Mouse (Mus musculus) inflammation-experienced regulatory T-cells (primary cell): ENCODE measurements around the gene Gadd45b. TPM values are rescaled to one million over a fixed set of nuclear protein-coding genes. Genes with fewer than 3 reads are reported as not detected.

ENCODE experiments used
- polyA plus RNA-seq, 2 experiments: library from polyadenylated mRNA; unstranded; fragments of 100-300 nt; shearing (Covaris generic); gene quantifications; one replicate each; pipeline ENCODE4 v1.2.1; 2017

The Gadd45b gene
- 10 to 100 TPM; 36.4 to 91.4 TPM for polyA plus RNA-seq

DNA sequence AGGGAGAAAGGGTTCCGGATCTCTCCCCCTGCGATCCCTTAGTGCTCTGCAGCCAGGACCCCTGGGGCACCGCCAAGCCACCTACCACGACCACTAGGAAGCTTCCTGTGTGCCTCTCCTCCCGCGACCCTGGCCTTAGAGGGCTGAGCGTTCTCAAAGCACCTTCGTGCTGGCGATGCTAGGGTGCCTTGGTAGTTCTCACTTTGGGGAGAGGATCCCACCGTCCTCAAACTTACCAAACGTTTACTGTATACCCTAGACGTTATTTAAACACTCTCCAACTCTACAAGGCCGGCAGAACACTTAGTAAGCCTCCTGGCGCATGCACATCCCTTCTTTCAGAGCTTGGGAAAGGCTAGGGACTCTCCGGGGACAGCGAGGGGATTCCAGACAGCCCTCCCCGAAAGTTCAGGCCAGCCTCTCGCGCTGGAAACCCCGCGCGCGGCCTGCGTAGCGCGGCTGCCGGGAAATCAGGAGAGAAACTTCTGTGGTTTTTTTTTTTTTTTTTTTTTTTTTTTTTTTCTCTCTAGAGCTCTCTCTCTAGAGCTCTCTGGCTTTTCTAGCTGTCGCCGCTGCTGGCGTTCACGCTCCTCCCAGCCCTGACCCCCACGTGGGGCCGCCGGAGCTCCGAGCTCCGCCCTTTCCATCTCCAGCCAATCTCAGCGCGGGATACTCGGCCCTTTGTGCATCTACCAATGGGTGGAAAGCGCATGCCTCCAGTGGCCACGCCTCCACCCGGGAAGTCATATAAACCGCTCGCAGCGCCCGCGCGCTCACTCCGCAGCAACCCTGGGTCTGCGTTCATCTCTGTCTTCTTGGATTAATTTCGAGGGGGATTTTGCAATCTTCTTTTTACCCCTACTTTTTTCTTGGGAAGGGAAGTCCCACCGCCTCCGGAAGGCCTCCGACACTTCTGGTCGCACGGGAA, at the start of gene Gadd45b:
Gene Gadd45b (plus strand): TSS at position 775 of the 928 bp plus-strand sequence.

DNA sequence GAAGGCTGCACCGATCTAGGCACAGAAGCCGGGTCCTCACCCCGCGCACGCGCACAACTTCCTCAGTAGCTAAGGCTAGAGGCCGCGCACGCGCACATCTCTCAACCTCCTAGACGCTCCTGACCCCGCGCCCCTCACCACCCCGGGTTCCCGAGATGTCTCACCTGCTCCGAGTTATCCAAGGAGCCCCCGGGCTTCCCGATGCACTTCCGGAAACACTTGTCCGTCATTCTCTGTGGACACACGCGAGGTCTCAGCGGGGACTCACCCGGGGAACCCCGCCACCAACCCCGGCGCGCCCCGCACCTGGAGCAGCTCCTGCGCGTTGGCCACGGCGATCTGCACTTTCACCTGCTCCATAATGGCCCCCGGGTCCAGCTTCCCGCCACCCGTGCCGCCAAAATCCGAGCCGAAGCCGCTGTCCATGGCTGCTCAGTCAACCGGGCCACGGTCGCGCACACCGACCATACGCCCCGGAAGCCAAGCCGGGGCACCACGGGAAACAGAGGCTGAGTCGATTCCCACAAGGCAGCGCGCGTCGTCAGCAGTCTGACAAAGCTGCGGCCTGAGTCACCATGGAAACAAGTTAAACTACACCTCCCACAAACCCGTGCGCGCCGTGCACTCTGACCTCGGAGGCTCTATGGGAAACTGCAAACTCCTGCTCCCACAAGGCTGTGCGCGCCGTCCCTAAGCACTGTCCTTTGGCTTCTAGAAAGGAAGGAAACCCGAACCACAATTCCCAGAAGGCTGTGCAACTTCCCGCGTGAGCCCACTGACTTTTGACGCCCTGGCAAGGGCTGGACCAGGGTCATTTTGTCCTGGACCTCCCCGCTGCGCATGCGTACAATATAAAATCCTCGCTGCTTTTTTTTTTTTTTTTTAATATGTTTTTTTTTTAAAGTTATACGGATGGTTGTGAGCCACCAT, 29.3 kb upstream of the Gadd45b start, which contains the start of gene Timm13:
Gene Timm13 (minus strand): TSS at position 652 of the 930 bp plus-strand sequence.

DNA sequence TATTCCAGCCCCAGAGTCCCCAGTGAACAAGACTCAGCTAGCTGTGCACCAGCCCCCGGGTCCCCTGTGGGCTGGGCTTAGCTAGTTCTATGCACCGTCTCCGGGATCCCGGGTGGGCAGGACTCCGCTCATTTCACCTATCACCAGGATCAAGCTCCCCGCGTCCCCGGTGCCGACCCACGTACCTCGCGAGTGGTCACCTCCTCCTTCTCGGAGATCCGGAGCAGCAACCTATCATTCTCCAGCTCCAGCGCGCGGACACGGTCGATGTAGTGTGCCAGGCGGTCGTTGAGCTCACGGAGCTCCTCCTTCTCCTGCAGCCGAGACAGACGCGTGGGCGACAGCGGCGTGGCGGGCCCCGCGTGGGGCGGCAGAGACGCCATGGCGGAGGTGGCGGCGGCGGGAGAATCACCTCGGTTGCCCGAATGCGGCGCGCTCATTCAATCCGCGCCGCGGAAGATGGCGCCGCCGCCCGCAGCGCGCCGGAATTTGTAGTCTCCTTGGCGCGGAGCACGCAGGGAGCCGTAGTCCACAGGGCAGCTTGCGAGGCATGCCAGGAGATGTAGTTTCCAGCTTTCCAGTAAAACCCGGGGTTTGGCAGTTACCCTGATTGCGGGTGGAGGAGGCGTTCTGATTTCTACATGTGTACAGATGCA, 12.0 kb upstream of the Gadd45b start, which contains the start of gene Lmnb2:
Gene Lmnb2 (minus strand): TSS at position 467 of the 656 bp plus-strand sequence.

Other genes starting within 250 kb of the Gadd45b start
- 100 to 1,000 TPM; 283 to 285 TPM for gene Mob3a, start 228.1 kb upstream of the Gadd45b start, polyA plus RNA-seq
- gene Izumo4, start 227.9 kb upstream of the Gadd45b start, polyA plus RNA-seq: 100 to 1,000 TPM; 131 to 176 TPM
- 10 to 100 TPM; 72.7 to 75.1 TPM for gene Ap3d1, start 187.8 kb upstream of the Gadd45b start, polyA plus RNA-seq
- gene Dot1l, start 174.9 kb upstream of the Gadd45b start, polyA plus RNA-seq: 10 to 100 TPM; 14.5 to 16.0 TPM
- gene Sf3a2, start 131.9 kb upstream of the Gadd45b start, polyA plus RNA-seq: 10 to 100 TPM; 70.1 to 83.3 TPM
- 100 to 1,000 TPM; 257 to 326 TPM for gene Plekhj1, start 131.4 kb upstream of the Gadd45b start, polyA plus RNA-seq
- gene Amh, start 124.8 kb upstream of the Gadd45b start, polyA plus RNA-seq: under 1 TPM in 1 of 2 experiments, not detected in 1; 0.33 TPM
- gene Jsrp1, start 116.6 kb upstream of the Gadd45b start, polyA plus RNA-seq: 1 to 10 TPM in 1 of 2 experiments, not detected in 1; 1.4 TPM
- gene Oaz1, start 103.4 kb upstream of the Gadd45b start, polyA plus RNA-seq: 1,000 to 10,000 TPM; 1,795 to 1,959 TPM
- gene Lingo3, start 86.0 kb upstream of the Gadd45b start, polyA plus RNA-seq: under 1 TPM; 0.14 to 0.66 TPM
- 100 to 1,000 TPM; 146 to 150 TPM for gene Lsm7, start 74.9 kb upstream of the Gadd45b start, polyA plus RNA-seq
- gene Sppl2b, start 74.8 kb upstream of the Gadd45b start, polyA plus RNA-seq: 10 to 100 TPM; 30.1 to 44.5 TPM
- gene Tmprss9, start 58.2 kb upstream of the Gadd45b start, polyA plus RNA-seq: under 1 TPM; 0.07 to 0.61 TPM
- gene Timm13, start 29.1 kb upstream of the Gadd45b start, polyA plus RNA-seq: 100 to 1,000 TPM; 183 to 221 TPM
- 10 to 100 TPM; 17.1 to 18.9 TPM for gene Lmnb2, start 11.8 kb upstream of the Gadd45b start, polyA plus RNA-seq
- gene Gng7, start 84.9 kb downstream of the Gadd45b start, polyA plus RNA-seq: under 1 TPM in 1 of 2 experiments, not detected in 1; 0.66 TPM
- gene Diras1, start 95.6 kb downstream of the Gadd45b start, polyA plus RNA-seq: 1 to 10 TPM in 1 of 2 experiments, under 1 TPM in 1; 0.36 to 2.3 TPM
- 10 to 100 TPM; 13.2 to 17.6 TPM for gene Slc39a3, start 107.4 kb downstream of the Gadd45b start, polyA plus RNA-seq
- 100 to 1,000 TPM; 101 to 111 TPM for gene Sgta, start 130.1 kb downstream of the Gadd45b start, polyA plus RNA-seq
- 1 to 10 TPM; 8.4 to 9.8 TPM for gene Thop1, start 140.0 kb downstream of the Gadd45b start, polyA plus RNA-seq
- gene Creb3l3, start 168.8 kb downstream of the Gadd45b start, polyA plus RNA-seq: 1 to 10 TPM in 1 of 2 experiments, not detected in 1; 3.7 TPM
- gene Map2k2, start 175.8 kb downstream of the Gadd45b start, polyA plus RNA-seq: 100 to 1,000 TPM; 173 to 181 TPM
- gene Zbtb7a, start 205.1 kb downstream of the Gadd45b start, polyA plus RNA-seq: 10 to 100 TPM; 80.7 to 89.3 TPM
- gene Pias4, start 237.8 kb downstream of the Gadd45b start, polyA plus RNA-seq: 10 to 100 TPM; 47.9 to 52.2 TPM
- 100 to 1,000 TPM; 560 to 709 TPM for gene Eef2, start 246.6 kb downstream of the Gadd45b start, polyA plus RNA-seq